Mouse (Mus musculus): ENCODE measurements at regions not wholly inside any gene's neighbourhood (a gene's known extent, or its start where the extent isn't known, plus 50 kb on each side); places are given as distances from the start of the nearest gene placed in this dataset.
A peak's percentile ranks its signal among the peaks of the same experiment; 100 is the strongest.

GRCm38 (mm10) chr17:50425110-50425509 lies 84.1 kb upstream of the Plcl2 start:
- Histone ChIP-seq H3K4me1 (peaks cover 8% of the 10 kb centered on the region; the same call in 1 of the 2 replicates), H3K9me3 (no peaks in the 10 kb centered on the region), H3K27me3 (replicated peaks) (no peaks in the 10 kb centered on the region), H3K4me3 (no peak overlapping the region), H3K36me3 (no peaks in the 10 kb centered on the region), H3K9ac (no peak overlapping the region), H3K4me2 (replicated peaks) (no peak overlapping the region), H3K27ac (no peak overlapping the region)
- no peak for ATAC-seq (ENCODE audit: low FRiP score, low read depth)
- WGBS: 92% methylated on average over 3 of the region's 3 CpGs

- peaks cover 8% of the 10 kb centered on the region; the same call in 1 of the 2 replicates for H3K4me1 ChIP-seq
- WGBS: 91% methylated on average over 4 of the region's 4 CpGs
Measured at GRCm38 (mm10) chr17:50425531-50425930, 83.7 kb upstream of the Plcl2 start.

GRCm38 (mm10) chr17:50426146-50426545 lies 83.1 kb upstream of the Plcl2 start:
- H3K36me3 ChIP-seq: no peaks in the 10 kb centered on the region
- ATAC-seq (ENCODE audit: low FRiP score, low read depth): no peak
- H3K4me2 ChIP-seq (replicated peaks): no peak overlapping the region
- H3K9me3 ChIP-seq: no peaks in the 10 kb centered on the region
- H3K9ac ChIP-seq: no peak overlapping the region
- H3K27ac ChIP-seq: no peak overlapping the region
- 76% methylated on average over 7 of the region's 7 CpGs for WGBS
- no peak overlapping the region for H3K4me3 ChIP-seq
- no peaks in the 10 kb centered on the region for H3K27me3 ChIP-seq (replicated peaks)
- peaks cover 8% of the 10 kb centered on the region; the same call in 1 of the 2 replicates for H3K4me1 ChIP-seq

More at GRCm38 (mm10) chr17:50425531-50425930, 83.7 kb upstream of the Plcl2 start:
- no peaks in the 10 kb centered on the region for H3K36me3 ChIP-seq
- H3K4me3 ChIP-seq: no peak overlapping the region
- no peak overlapping the region for H3K4me2 ChIP-seq (replicated peaks)
- ATAC-seq (ENCODE audit: low FRiP score, low read depth): no peak
- H3K9me3 ChIP-seq: no peaks in the 10 kb centered on the region
- H3K27ac ChIP-seq: no peak overlapping the region
- no peak overlapping the region for H3K9ac ChIP-seq
- H3K27me3 ChIP-seq (replicated peaks): no peaks in the 10 kb centered on the region

GRCm38 (mm10) chr17:50427331-50428003 lies 81.7 kb upstream of the Plcl2 start:
- H3K27me3 ChIP-seq (replicated peaks): no peaks in the 10 kb centered on the region
- no peaks in the 10 kb centered on the region for H3K36me3 ChIP-seq
- H3K9ac ChIP-seq: no peak overlapping the region
- no peak overlapping the region for H3K4me3 ChIP-seq
- no peak overlapping the region for H3K27ac ChIP-seq
- H3K4me2 ChIP-seq (replicated peaks): peak overlapping the region; percentile 43
- peaks cover 8% of the 10 kb centered on the region; the same call in 1 of the 2 replicates for H3K4me1 ChIP-seq
- WGBS: 8% methylated on average over 10 of the region's 10 CpGs
- H3K9me3 ChIP-seq: no peaks in the 10 kb centered on the region
- ATAC-seq (ENCODE audit: low FRiP score, low read depth): peak; percentile 79

DNA sequence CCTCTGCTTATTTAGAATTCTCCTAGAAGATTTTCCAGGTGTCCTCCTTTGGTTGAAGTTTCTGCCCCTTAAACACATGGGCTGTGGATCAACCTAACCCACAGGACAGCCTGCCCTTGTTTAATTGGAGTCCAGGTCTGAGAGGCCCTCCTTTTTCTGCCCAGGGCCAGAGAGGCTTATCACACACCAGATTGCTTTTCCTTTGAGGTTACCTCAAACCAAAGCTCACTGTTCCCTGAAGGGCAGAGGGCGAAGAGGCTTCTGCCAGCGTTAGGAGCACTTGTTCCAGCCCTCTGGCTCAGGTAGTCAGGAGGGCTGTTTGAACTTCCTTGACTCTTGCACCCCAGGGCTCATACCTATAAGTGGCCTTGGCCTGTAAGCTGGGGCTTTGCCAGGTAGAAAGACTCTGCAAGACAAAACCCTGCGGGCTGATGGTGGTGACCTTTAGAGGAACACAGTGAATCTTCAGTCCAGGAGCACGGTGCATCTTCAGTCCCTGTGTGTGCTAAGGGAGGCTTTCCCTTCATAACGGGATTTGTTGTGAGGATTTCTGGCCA lies 81.1 kb upstream of the Plcl2 start:
- Histone ChIP-seq H3K27me3 (replicated peaks) (no peaks in the 10 kb centered on the region), H3K4me1 (peaks cover 8% of the 10 kb centered on the region; the same call in 1 of the 2 replicates), H3K36me3 (no peaks in the 10 kb centered on the region), H3K27ac (no peak overlapping the region), H3K9me3 (no peaks in the 10 kb centered on the region), H3K4me3 (no peak overlapping the region), H3K4me2 (replicated peaks) (peak overlapping the region; percentile 43), H3K9ac (no peak overlapping the region)
- peak; percentile 54; the same call in 1 of the 2 replicates for ATAC-seq (ENCODE audit: low FRiP score, low read depth)
- WGBS: 49% methylated on average over 5 of the region's 5 CpGs

DNA sequence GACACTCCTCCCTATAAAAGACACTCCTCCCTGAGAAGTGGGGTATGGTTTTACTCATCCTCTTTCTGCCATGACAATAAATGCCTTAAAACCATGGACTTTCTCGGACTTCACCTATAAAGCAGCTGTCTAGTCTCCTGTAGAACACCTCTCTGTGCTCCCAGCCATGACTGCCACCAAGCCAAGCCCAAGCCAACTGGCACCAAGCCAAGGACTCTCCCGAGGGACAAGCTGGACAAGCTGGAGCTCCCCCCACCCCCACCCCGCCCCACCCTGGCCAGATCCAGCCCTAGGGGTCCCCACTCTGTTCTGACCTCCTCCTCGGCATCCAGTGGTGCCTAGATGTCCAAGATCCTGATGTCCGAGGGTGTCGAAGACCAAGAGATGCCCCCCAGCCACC lies 76.6 kb upstream of the Plcl2 start:
- H3K27me3 ChIP-seq (replicated peaks): no peaks in the 10 kb centered on the region
- no peak overlapping the region for H3K4me3 ChIP-seq
- peaks cover 6% of the 10 kb centered on the region; the same call in 1 of the 2 replicates for H3K4me1 ChIP-seq
- no peak overlapping the region for H3K9ac ChIP-seq
- WGBS: 90% methylated on average over 6 of the region's 6 CpGs
- no peak overlapping the region for H3K4me2 ChIP-seq (replicated peaks)
- no peak for ATAC-seq (ENCODE audit: low FRiP score, low read depth)
- H3K9me3 ChIP-seq: no peaks in the 10 kb centered on the region
- H3K27ac ChIP-seq: no peak overlapping the region
- no peaks in the 10 kb centered on the region for H3K36me3 ChIP-seq

- H3K9me3 ChIP-seq: no peaks in the 10 kb centered on the region
- no peak overlapping the region for H3K27ac ChIP-seq
- H3K4me2 ChIP-seq (replicated peaks): no peak overlapping the region
- H3K4me3 ChIP-seq: no peak overlapping the region
- no peaks in the 10 kb centered on the region for H3K4me1 ChIP-seq
- ATAC-seq (ENCODE audit: low FRiP score, low read depth): no peak
- no peaks in the 10 kb centered on the region for H3K36me3 ChIP-seq
- no peak overlapping the region for H3K9ac ChIP-seq
- H3K27me3 ChIP-seq (replicated peaks): no peaks in the 10 kb centered on the region
- 89% methylated on average over 5 of the region's 5 CpGs for WGBS
Measured at GRCm38 (mm10) chr17:50438960-50439359, 70.2 kb upstream of the Plcl2 start.

GRCm38 (mm10) chr17:50439365-50439764 lies 69.8 kb upstream of the Plcl2 start:
- Histone ChIP-seq H3K4me2 (replicated peaks) (no peak overlapping the region), H3K27me3 (replicated peaks) (no peaks in the 10 kb centered on the region), H3K9me3 (no peaks in the 10 kb centered on the region), H3K36me3 (no peaks in the 10 kb centered on the region), H3K27ac (no peak overlapping the region), H3K4me3 (no peak overlapping the region), H3K4me1 (no peaks in the 10 kb centered on the region), H3K9ac (no peak overlapping the region)
- no peak for ATAC-seq (ENCODE audit: low FRiP score, low read depth)
- WGBS: 74% methylated on average over 3 of the region's 3 CpGs

- no peak overlapping the region for H3K4me3 ChIP-seq
- no peak overlapping the region for H3K4me2 ChIP-seq (replicated peaks)
- H3K27me3 ChIP-seq (replicated peaks): no peaks in the 10 kb centered on the region
- no peaks in the 10 kb centered on the region for H3K36me3 ChIP-seq
- H3K9me3 ChIP-seq: no peaks in the 10 kb centered on the region
- H3K4me1 ChIP-seq: no peaks in the 10 kb centered on the region
- no peak overlapping the region for H3K27ac ChIP-seq
- no peak overlapping the region for H3K9ac ChIP-seq
- no peak for ATAC-seq (ENCODE audit: low FRiP score, low read depth)
- 92% methylated on average over 5 of the region's 5 CpGs for WGBS
Measured at GRCm38 (mm10) chr17:50442062-50442461, 67.1 kb upstream of the Plcl2 start.

GRCm38 (mm10) chr17:50442905-50443304 lies 66.3 kb upstream of the Plcl2 start:
- H3K27me3 ChIP-seq (replicated peaks): no peaks in the 10 kb centered on the region
- H3K27ac ChIP-seq: no peak overlapping the region
- no peak for ATAC-seq (ENCODE audit: low FRiP score, low read depth)
- no peaks in the 10 kb centered on the region for H3K36me3 ChIP-seq
- 88% methylated on average over 6 of the region's 6 CpGs for WGBS
- no peak overlapping the region for H3K4me2 ChIP-seq (replicated peaks)
- no peak overlapping the region for H3K9ac ChIP-seq
- H3K4me1 ChIP-seq: no peaks in the 10 kb centered on the region
- H3K4me3 ChIP-seq: no peak overlapping the region
- H3K9me3 ChIP-seq: no peaks in the 10 kb centered on the region

GRCm38 (mm10) chr17:50443376-50444022 lies 65.7 kb upstream of the Plcl2 start:
- H3K4me3 ChIP-seq: no peak overlapping the region
- no peak for ATAC-seq (ENCODE audit: low FRiP score, low read depth)
- no peak overlapping the region for H3K27ac ChIP-seq
- no peak overlapping the region for H3K9ac ChIP-seq
- H3K4me1 ChIP-seq: no peaks in the 10 kb centered on the region
- H3K4me2 ChIP-seq (replicated peaks): no peak overlapping the region
- no peaks in the 10 kb centered on the region for H3K9me3 ChIP-seq
- 87% methylated on average over 6 of the region's 6 CpGs for WGBS
- H3K27me3 ChIP-seq (replicated peaks): no peaks in the 10 kb centered on the region
- H3K36me3 ChIP-seq: no peaks in the 10 kb centered on the region

DNA sequence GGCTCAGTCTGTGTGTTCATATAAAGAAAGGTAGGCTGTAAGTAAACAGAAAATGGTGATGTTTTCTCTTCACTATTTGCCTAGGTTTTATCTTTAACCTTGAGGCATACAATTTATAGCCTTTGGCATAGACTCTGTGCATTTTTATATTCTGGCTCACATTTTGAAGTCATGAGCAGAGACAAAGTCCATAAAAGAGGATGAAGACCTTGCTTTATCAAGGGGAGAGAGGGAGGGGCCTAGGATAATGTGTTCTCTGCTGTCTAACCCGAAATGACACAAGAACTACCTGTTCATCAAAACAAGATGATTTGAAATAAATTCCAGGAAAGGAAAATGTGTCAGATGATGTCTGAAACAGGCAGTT lies 65.2 kb upstream of the Plcl2 start:
- no peak overlapping the region for H3K9ac ChIP-seq

More for the DNA sequence above, 65.2 kb upstream of the Plcl2 start:
- no peaks in the 10 kb centered on the region for H3K9me3 ChIP-seq
- ATAC-seq (ENCODE audit: low FRiP score, low read depth): no peak
- H3K27me3 ChIP-seq (replicated peaks): no peaks in the 10 kb centered on the region
- no peaks in the 10 kb centered on the region for H3K36me3 ChIP-seq
- H3K27ac ChIP-seq: no peak overlapping the region
- WGBS: 62% methylated on average over 1 of the region's 1 CpGs
- no peak overlapping the region for H3K4me2 ChIP-seq (replicated peaks)
- no peak overlapping the region for H3K4me3 ChIP-seq
- no peaks in the 10 kb centered on the region for H3K4me1 ChIP-seq

Data from neural tube, embryonic 12.5 days (tissue).